Comparison of ENCODE assay signal across 8 mouse cellular contexts in the genomic region with DNA sequence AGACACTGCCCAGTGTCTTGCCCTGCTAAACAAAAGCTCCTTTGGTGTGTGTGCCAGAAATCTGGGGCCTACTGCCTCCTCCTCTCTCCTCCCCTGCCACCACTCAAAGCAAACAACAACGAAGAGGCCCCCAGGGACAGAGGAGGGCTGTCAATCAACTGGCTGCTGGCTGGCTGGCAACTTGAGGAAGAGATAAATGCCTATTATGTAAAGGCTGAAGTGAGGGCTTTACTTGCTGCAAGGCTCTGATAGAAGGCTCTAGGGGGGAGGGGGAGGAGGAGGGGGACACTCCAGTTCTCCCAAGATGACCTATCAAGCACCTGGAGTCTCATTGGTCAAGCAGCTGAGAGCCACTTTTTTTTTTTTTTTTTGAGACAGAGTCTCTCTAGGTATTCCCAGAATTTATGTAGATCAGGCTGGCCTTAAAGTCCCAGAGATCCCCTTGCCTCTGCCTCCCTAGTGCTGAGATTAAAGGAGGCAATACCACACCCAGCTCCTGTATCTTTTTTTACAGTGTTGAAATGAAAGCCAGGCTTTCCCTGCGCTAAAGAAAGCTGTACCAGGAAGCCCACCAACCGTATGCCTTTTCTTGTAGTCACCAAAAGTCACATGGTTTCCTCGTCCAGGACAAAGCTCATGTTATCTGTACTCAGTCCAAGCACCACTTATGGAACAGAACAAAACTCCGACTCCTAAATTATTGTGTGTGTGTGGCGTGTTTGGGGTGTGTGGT. TPM values are rescaled to one million over a fixed set of nuclear protein-coding genes. Genes with fewer than 3 reads are reported as not detected.
DNase-seq lines count a peak whose midpoint lies in the region; ATAC-seq and TF ChIP-seq lines count a peak whose summit lies in the region.

No protein-coding gene starts in this region.

- TF ChIP-seq CTCF in hindbrain, postnatal 0 days (IDR thresholded peaks at IDR 0.05; ENCODE audit: low read depth), result no peak
- no peak for TF ChIP-seq CTCF in thymus, adult 2 months (IDR thresholded peaks at IDR 0.05; ENCODE audit: borderline replicate concordance, control insufficient read depth, extremely low read depth, insufficient read depth, low read length, poor library complexity)

- H3K27ac ChIP-seq in hindbrain, postnatal 0 days, result no peak overlapping the region
- H3K27ac ChIP-seq in neural tube, embryonic 12.5 days, result no peak overlapping the region
- H3K27ac ChIP-seq in thymus, adult 2 months (ENCODE audit: control insufficient read depth, insufficient read depth, low read length), result no peak overlapping the region

- no peaks in the 10 kb centered on the region for H3K27me3 ChIP-seq in megakaryocyte, embryonic 14.5 days (replicated peaks)
- H3K27me3 ChIP-seq in hindbrain, postnatal 0 days (ENCODE audit: insufficient read depth, low read length), result no peaks in the 10 kb centered on the region
- no peaks in the 10 kb centered on the region for H3K27me3 ChIP-seq in neural tube, embryonic 12.5 days (replicated peaks)
- no peaks in the 10 kb centered on the region for H3K27me3 ChIP-seq in thymus, adult 2 months (ENCODE audit: control insufficient read depth, insufficient read depth, low read length)

- no peaks in the 10 kb centered on the region for H3K9me3 ChIP-seq in megakaryocyte, embryonic 14.5 days
- H3K9me3 ChIP-seq in hindbrain, postnatal 0 days (ENCODE audit: low read length), result no peaks in the 10 kb centered on the region
- H3K9me3 ChIP-seq in neural tube, embryonic 12.5 days, result no peaks in the 10 kb centered on the region

- no peak overlapping the region for H3K9ac ChIP-seq in hindbrain, postnatal 0 days (replicated peaks; ENCODE audit: low read length)
- no peak overlapping the region for H3K9ac ChIP-seq in neural tube, embryonic 12.5 days

- TF ChIP-seq POLR2A in thymus, adult 2 months (IDR thresholded peaks at IDR 0.05; ENCODE audit: control insufficient read depth, extremely low read depth, insufficient read depth, low read length, poor library complexity), result no peak

- peaks cover 80% of the 10 kb centered on the region for H3K4me1 ChIP-seq in megakaryocyte, embryonic 14.5 days
- no peaks in the 10 kb centered on the region for H3K4me1 ChIP-seq in hindbrain, postnatal 0 days (ENCODE audit: insufficient read depth, low read length)
- H3K4me1 ChIP-seq in neural tube, embryonic 12.5 days, result peaks cover 17% of the 10 kb centered on the region
- H3K4me1 ChIP-seq in thymus, adult 2 months (replicated peaks; ENCODE audit: control insufficient read depth, insufficient read depth, low read length), result peaks cover 4% of the 10 kb centered on the region; the same call in 1 of the 2 replicates

- 55% methylated on average over 6 of the region's 6 CpGs for WGBS in hindbrain, postnatal 0 days
- 62% methylated on average over 6 of the region's 6 CpGs for WGBS in neural tube, embryonic 12.5 days
- 79% methylated on average over 6 of the region's 6 CpGs for WGBS in thymus, adult 2 months

- DNase-seq in embryo, embryonic 10 days (ENCODE audit: low spot score), result peak; percentile 82
- peak; percentile 71 for DNase-seq in hindbrain, postnatal 0 days (ENCODE audit: low spot score)
- DNase-seq in layer of hippocampus, postnatal 25 days (ENCODE audit: extremely low spot score in 1 of 2, low spot score in 1 of 2), result no peak
- DNase-seq in thymus, adult 2 months, result no peak
- no peak for DNase-seq in layer of hippocampus, postnatal 14 days (ENCODE audit: low spot score in 2 of 2)

- no peak for ATAC-seq in megakaryocyte, adult 5-6 weeks (ENCODE audit: poor library complexity, severe bottlenecking)
- peak; percentile 70 for ATAC-seq in hindbrain, postnatal 0 days
- ATAC-seq in neural tube, embryonic 12.5 days (ENCODE audit: low FRiP score, low read depth), result peak; percentile 56

- no peak overlapping the region for H3K4me2 ChIP-seq in hindbrain, postnatal 0 days (ENCODE audit: low read depth, low read length)
- no peak overlapping the region for H3K4me2 ChIP-seq in neural tube, embryonic 12.5 days (replicated peaks)

- H3K4me3 ChIP-seq in megakaryocyte, embryonic 14.5 days (replicated peaks), result peak overlapping the region; percentile 81
- H3K4me3 ChIP-seq in hindbrain, postnatal 0 days (ENCODE audit: low read length), result no peak overlapping the region
- H3K4me3 ChIP-seq in neural tube, embryonic 12.5 days, result no peak overlapping the region
- no peak overlapping the region for H3K4me3 ChIP-seq in thymus, adult 2 months (ENCODE audit: control insufficient read depth, insufficient read depth, low read length)

- H3K36me3 ChIP-seq in megakaryocyte, embryonic 14.5 days (replicated peaks; ENCODE audit: low read length), result no peaks in the 10 kb centered on the region
- H3K36me3 ChIP-seq in hindbrain, postnatal 0 days (ENCODE audit: insufficient read depth, low read length), result no peaks in the 10 kb centered on the region
- no peaks in the 10 kb centered on the region for H3K36me3 ChIP-seq in neural tube, embryonic 12.5 days
- H3K36me3 ChIP-seq in thymus, adult 2 months (ENCODE audit: control insufficient read depth, insufficient read depth, low read length), result no peaks in the 10 kb centered on the region

RNA-seq across cellular contexts. Expression of a gene that starts 24.4 kb away (rescaled TPM):
- 22.7 and 35.4 TPM in 2 replicates for polyA plus RNA-seq in megakaryocyte, embryonic 14.5 days (2012; ENCODE audit: insufficient read depth, low replicate concordance)
- total RNA-seq in megakaryocyte, adult 5-6 weeks (2015), result 50.7 and 54.8 TPM in 2 replicates
- 55.7 and 59.8 TPM in 2 replicates for total RNA-seq in megakaryocyte, adult 5-6 weeks (2017)
- total RNA-seq in hindbrain, postnatal 0 days (2014; rRNA removed), result 28.3 and 29.2 TPM in 2 replicates
- 10.7 and 10.8 TPM in 2 replicates for polyA plus RNA-seq in hindbrain, postnatal 0 days (2015; fragmentation: Nextera tagmentation; extraction: Ambion mirVana)
- 14.4 and 15.4 TPM in 2 replicates for polyA plus RNA-seq in neural tube, embryonic 12.5 days (2016; fragmentation: Nextera tagmentation; extraction: Ambion mirVana)
- total RNA-seq in layer of hippocampus, postnatal 25 days (2021), result 10 to 100 TPM; 29.7 to 34.3 TPM
- 70.0 and 73.4 TPM in 2 replicates for polyA plus RNA-seq in thymus, adult 2 months (2012; rRNA removed)
- 10 to 100 TPM; 32.0 to 32.6 TPM for total RNA-seq in layer of hippocampus, postnatal 14 days (2021)

Comparison
In these comparisons a context has a peak if more than half of its experiments do, and no peak if none do; other contexts are left out.
1. DNase-seq: peak in embryo, embryonic 10 days (single experiment) and hindbrain, postnatal 0 days (single experiment); none in layer of hippocampus, postnatal 25 days (0 of 2), thymus, adult 2 months (single experiment) and layer of hippocampus, postnatal 14 days (0 of 2).